Mouse (Mus musculus) olfactory bulb, adult 2 months (tissue): ENCODE data around the gene H2-Ab1.
"Not testable (repeated sequence)": the region's sequence is repeated elsewhere in the genome, so short reads cannot be mapped to it uniquely, and the experiment has no call there.

Experiments
- CTCF ChIP-seq: fragments of 200-500 bp; IDR thresholded peaks from 2 replicates; pipeline ENCODE4 v1.5.1; 2012; ENCODE audit warnings: low read depth, mild to moderate bottlenecking, low read length, moderate library complexity; ENCODE audit not compliant: insufficient read depth
- POLR2A ChIP-seq: fragments of 200-500 bp; IDR thresholded peaks from 2 replicates; pipeline ENCODE4 v1.6.1; 2012; ENCODE audit warnings: mild to moderate bottlenecking, low read depth, low read length, moderate library complexity; ENCODE audit not compliant: insufficient read depth

DNA sequence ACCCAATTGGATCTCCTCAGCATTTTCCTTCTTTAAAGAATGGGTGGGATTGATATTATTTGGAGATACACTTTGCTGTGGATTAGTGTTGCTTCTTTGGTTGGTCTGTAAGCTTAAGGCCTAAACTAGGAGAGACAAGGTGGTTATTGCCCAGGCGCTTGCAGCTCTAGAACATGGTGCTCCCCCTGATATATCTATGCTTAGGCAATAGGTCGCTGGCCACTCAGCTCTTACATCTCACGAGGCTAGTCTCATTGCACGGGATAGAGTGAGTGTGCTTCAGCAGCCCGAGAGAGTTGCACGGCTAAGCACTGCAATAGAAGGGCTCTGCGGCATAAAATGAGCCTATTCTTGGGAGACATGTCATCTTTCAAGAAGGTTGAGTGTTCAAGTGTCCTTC is 25.5 kb upstream of the H2-Ab1 start:
- not testable (repeated sequence) for TF ChIP-seq CTCF, POLR2A
